Mouse (Mus musculus): ENCODE data around the gene Add1. TPM values are rescaled to one million over a fixed set of nuclear protein-coding genes. Genes with fewer than 3 reads are reported as not detected.
A peak's percentile ranks its signal among the peaks of the same experiment; 100 is the strongest.

Gene Add1
- polyA plus RNA-seq, 1 experiment from 2014 or later: 158 TPM

- WGBS: 44% methylated on average over 4 of the region's 4 CpGs
- no peak for ATAC-seq (replicated peaks; ENCODE audit: extremely low read depth, insufficient read depth, low FRiP score)
These were observed 42.8 kb upstream of the Add1 start for GRCm38 (mm10) chr5:34530687-34531086.

GRCm38 (mm10) chr5:34533066-34533465, 40.4 kb upstream of the Add1 start:
- Histone ChIP-seq H3K4me1 (ENCODE audit: control insufficient read depth, insufficient read depth, low read length) (no peaks in the 10 kb centered on the region; the same call in 1 of the 2 replicates), H3K36me3 (ENCODE audit: control insufficient read depth, insufficient read depth) (no peaks in the 10 kb centered on the region), H3K27me3 (ENCODE audit: control insufficient read depth, insufficient read depth, low read length) (no peaks in the 10 kb centered on the region), H3K9me3 (replicated peaks; ENCODE audit: control insufficient read depth, low read length) (no peaks in the 10 kb centered on the region), H3K4me3 (ENCODE audit: low read length) (no peak overlapping the region), H3K9ac (ENCODE audit: low read length) (no peak overlapping the region), H3K27ac (ENCODE audit: low read length) (no peak overlapping the region), H3K4me2 (ENCODE audit: low read depth, low read length) (no peak overlapping the region)
- no peak for ATAC-seq (replicated peaks; ENCODE audit: extremely low read depth, insufficient read depth, low FRiP score)
- WGBS: 65% methylated on average over 5 of the region's 5 CpGs

More at GRCm38 (mm10) chr5:34530687-34531086, 42.8 kb upstream of the Add1 start:
- Histone ChIP-seq H3K9ac (ENCODE audit: low read length) (no peak overlapping the region), H3K4me2 (ENCODE audit: low read depth, low read length) (no peak overlapping the region), H3K9me3 (replicated peaks; ENCODE audit: control insufficient read depth, low read length) (no peaks in the 10 kb centered on the region), H3K4me1 (ENCODE audit: control insufficient read depth, insufficient read depth, low read length) (peaks cover 3% of the 10 kb centered on the region), H3K36me3 (ENCODE audit: control insufficient read depth, insufficient read depth) (no peaks in the 10 kb centered on the region), H3K4me3 (ENCODE audit: low read length) (no peak overlapping the region), H3K27me3 (ENCODE audit: control insufficient read depth, insufficient read depth, low read length) (no peaks in the 10 kb centered on the region), H3K27ac (ENCODE audit: low read length) (no peak overlapping the region)

- Histone ChIP-seq H3K4me1 (ENCODE audit: control insufficient read depth, insufficient read depth, low read length) (no peaks in the 10 kb centered on the region; the same call in 1 of the 2 replicates), H3K27ac (ENCODE audit: low read length) (peak overlapping the region; percentile 3; the same call in 1 of the 2 replicates), H3K4me2 (ENCODE audit: low read depth, low read length) (no peak overlapping the region), H3K9ac (ENCODE audit: low read length) (no peak overlapping the region), H3K27me3 (ENCODE audit: control insufficient read depth, insufficient read depth, low read length) (no peaks in the 10 kb centered on the region), H3K4me3 (ENCODE audit: low read length) (no peak overlapping the region), H3K9me3 (replicated peaks; ENCODE audit: control insufficient read depth, low read length) (no peaks in the 10 kb centered on the region), H3K36me3 (ENCODE audit: control insufficient read depth, insufficient read depth) (no peaks in the 10 kb centered on the region)
- 45% methylated on average over 3 of the region's 3 CpGs for WGBS
- ATAC-seq (replicated peaks; ENCODE audit: extremely low read depth, insufficient read depth, low FRiP score): peak; percentile 53
These were observed 39.6 kb upstream of the Add1 start for GRCm38 (mm10) chr5:34533820-34534219.

GRCm38 (mm10) chr5:34534776-34535581, 38.5 kb upstream of the Add1 start:
- H3K27me3 ChIP-seq (ENCODE audit: control insufficient read depth, insufficient read depth, low read length): no peaks in the 10 kb centered on the region
- H3K27ac ChIP-seq (ENCODE audit: low read length): no peak overlapping the region
- no peak overlapping the region for H3K4me2 ChIP-seq (ENCODE audit: low read depth, low read length)
- no peaks in the 10 kb centered on the region; the same call in 1 of the 2 replicates for H3K4me1 ChIP-seq (ENCODE audit: control insufficient read depth, insufficient read depth, low read length)
- 73% methylated on average over 5 of the region's 5 CpGs for WGBS
- no peak overlapping the region for H3K4me3 ChIP-seq (ENCODE audit: low read length)
- ATAC-seq (replicated peaks; ENCODE audit: extremely low read depth, insufficient read depth, low FRiP score): no peak
- no peaks in the 10 kb centered on the region for H3K36me3 ChIP-seq (ENCODE audit: control insufficient read depth, insufficient read depth)
- H3K9me3 ChIP-seq (replicated peaks; ENCODE audit: control insufficient read depth, low read length): no peaks in the 10 kb centered on the region
- no peak overlapping the region for H3K9ac ChIP-seq (ENCODE audit: low read length)

GRCm38 (mm10) chr5:34535831-34536230, 37.6 kb upstream of the Add1 start:
- H3K27ac ChIP-seq (ENCODE audit: low read length): no peak overlapping the region
- H3K36me3 ChIP-seq (ENCODE audit: control insufficient read depth, insufficient read depth): no peaks in the 10 kb centered on the region
- WGBS: 77% methylated on average over 7 of the region's 7 CpGs
- no peak overlapping the region for H3K9ac ChIP-seq (ENCODE audit: low read length)
- ATAC-seq (replicated peaks; ENCODE audit: extremely low read depth, insufficient read depth, low FRiP score): no peak
- H3K27me3 ChIP-seq (ENCODE audit: control insufficient read depth, insufficient read depth, low read length): no peaks in the 10 kb centered on the region
- H3K4me1 ChIP-seq (ENCODE audit: control insufficient read depth, insufficient read depth, low read length): no peaks in the 10 kb centered on the region; the same call in 1 of the 2 replicates
- H3K9me3 ChIP-seq (replicated peaks; ENCODE audit: control insufficient read depth, low read length): no peaks in the 10 kb centered on the region
- H3K4me3 ChIP-seq (ENCODE audit: low read length): no peak overlapping the region
- H3K4me2 ChIP-seq (ENCODE audit: low read depth, low read length): no peak overlapping the region

- H3K36me3 ChIP-seq (ENCODE audit: control insufficient read depth, insufficient read depth): no peaks in the 10 kb centered on the region
- no peak overlapping the region for H3K9ac ChIP-seq (ENCODE audit: low read length)
- H3K27ac ChIP-seq (ENCODE audit: low read length): no peak overlapping the region
- no peak overlapping the region for H3K4me2 ChIP-seq (ENCODE audit: low read depth, low read length)
- H3K4me3 ChIP-seq (ENCODE audit: low read length): no peak overlapping the region
- no peaks in the 10 kb centered on the region for H3K9me3 ChIP-seq (replicated peaks; ENCODE audit: control insufficient read depth, low read length)
- ATAC-seq (replicated peaks; ENCODE audit: extremely low read depth, insufficient read depth, low FRiP score): no peak
- WGBS: 65% methylated on average over 7 of the region's 7 CpGs
- no peaks in the 10 kb centered on the region; the same call in 1 of the 2 replicates for H3K4me1 ChIP-seq (ENCODE audit: control insufficient read depth, insufficient read depth, low read length)
- no peaks in the 10 kb centered on the region for H3K27me3 ChIP-seq (ENCODE audit: control insufficient read depth, insufficient read depth, low read length)
These were observed 35.4 kb upstream of the Add1 start for GRCm38 (mm10) chr5:34538079-34538478.

- Histone ChIP-seq H3K9ac (ENCODE audit: low read length) (no peak overlapping the region), H3K4me3 (ENCODE audit: low read length) (no peak overlapping the region), H3K27me3 (ENCODE audit: control insufficient read depth, insufficient read depth, low read length) (no peaks in the 10 kb centered on the region), H3K36me3 (ENCODE audit: control insufficient read depth, insufficient read depth) (no peaks in the 10 kb centered on the region), H3K4me2 (ENCODE audit: low read depth, low read length) (no peak overlapping the region), H3K4me1 (ENCODE audit: control insufficient read depth, insufficient read depth, low read length) (no peaks in the 10 kb centered on the region), H3K9me3 (replicated peaks; ENCODE audit: control insufficient read depth, low read length) (no peaks in the 10 kb centered on the region), H3K27ac (ENCODE audit: low read length) (no peak overlapping the region)
- WGBS: 39% methylated on average over 5 of the region's 5 CpGs
- ATAC-seq (replicated peaks; ENCODE audit: extremely low read depth, insufficient read depth, low FRiP score): no peak
These were observed 34.9 kb upstream of the Add1 start for GRCm38 (mm10) chr5:34538527-34538926.

GRCm38 (mm10) chr5:34539121-34539520, 34.3 kb upstream of the Add1 start:
- 81% methylated on average over 2 of the region's 2 CpGs for WGBS
- H3K9ac ChIP-seq (ENCODE audit: low read length): no peak overlapping the region
- ATAC-seq (replicated peaks; ENCODE audit: extremely low read depth, insufficient read depth, low FRiP score): no peak
- no peaks in the 10 kb centered on the region for H3K4me1 ChIP-seq (ENCODE audit: control insufficient read depth, insufficient read depth, low read length)
- H3K9me3 ChIP-seq (replicated peaks; ENCODE audit: control insufficient read depth, low read length): no peaks in the 10 kb centered on the region
- H3K4me2 ChIP-seq (ENCODE audit: low read depth, low read length): no peak overlapping the region
- H3K36me3 ChIP-seq (ENCODE audit: control insufficient read depth, insufficient read depth): no peaks in the 10 kb centered on the region
- no peak overlapping the region for H3K4me3 ChIP-seq (ENCODE audit: low read length)
- no peaks in the 10 kb centered on the region for H3K27me3 ChIP-seq (ENCODE audit: control insufficient read depth, insufficient read depth, low read length)
- H3K27ac ChIP-seq (ENCODE audit: low read length): no peak overlapping the region

- Histone ChIP-seq H3K36me3 (ENCODE audit: control insufficient read depth, insufficient read depth) (no peaks in the 10 kb centered on the region), H3K4me2 (ENCODE audit: low read depth, low read length) (no peak overlapping the region), H3K27ac (ENCODE audit: low read length) (no peak overlapping the region), H3K4me1 (ENCODE audit: control insufficient read depth, insufficient read depth, low read length) (no peaks in the 10 kb centered on the region), H3K9me3 (replicated peaks; ENCODE audit: control insufficient read depth, low read length) (no peaks in the 10 kb centered on the region), H3K4me3 (ENCODE audit: low read length) (no peak overlapping the region), H3K27me3 (ENCODE audit: control insufficient read depth, insufficient read depth, low read length) (no peaks in the 10 kb centered on the region), H3K9ac (ENCODE audit: low read length) (no peak overlapping the region)
- 64% methylated on average over 1 of the region's 1 CpGs for WGBS
- no peak for ATAC-seq (replicated peaks; ENCODE audit: extremely low read depth, insufficient read depth, low FRiP score)
These were observed 31.3 kb upstream of the Add1 start for GRCm38 (mm10) chr5:34542166-34542565.
